Mouse (Mus musculus): ENCODE results near the gene Pkib. TPM values are rescaled to one million over a fixed set of nuclear protein-coding genes. Genes with fewer than 3 reads are reported as not detected.

Gene Pkib
- polyA plus RNA-seq, 1 experiment from 2014 or later: 2.2 TPM

DNA sequence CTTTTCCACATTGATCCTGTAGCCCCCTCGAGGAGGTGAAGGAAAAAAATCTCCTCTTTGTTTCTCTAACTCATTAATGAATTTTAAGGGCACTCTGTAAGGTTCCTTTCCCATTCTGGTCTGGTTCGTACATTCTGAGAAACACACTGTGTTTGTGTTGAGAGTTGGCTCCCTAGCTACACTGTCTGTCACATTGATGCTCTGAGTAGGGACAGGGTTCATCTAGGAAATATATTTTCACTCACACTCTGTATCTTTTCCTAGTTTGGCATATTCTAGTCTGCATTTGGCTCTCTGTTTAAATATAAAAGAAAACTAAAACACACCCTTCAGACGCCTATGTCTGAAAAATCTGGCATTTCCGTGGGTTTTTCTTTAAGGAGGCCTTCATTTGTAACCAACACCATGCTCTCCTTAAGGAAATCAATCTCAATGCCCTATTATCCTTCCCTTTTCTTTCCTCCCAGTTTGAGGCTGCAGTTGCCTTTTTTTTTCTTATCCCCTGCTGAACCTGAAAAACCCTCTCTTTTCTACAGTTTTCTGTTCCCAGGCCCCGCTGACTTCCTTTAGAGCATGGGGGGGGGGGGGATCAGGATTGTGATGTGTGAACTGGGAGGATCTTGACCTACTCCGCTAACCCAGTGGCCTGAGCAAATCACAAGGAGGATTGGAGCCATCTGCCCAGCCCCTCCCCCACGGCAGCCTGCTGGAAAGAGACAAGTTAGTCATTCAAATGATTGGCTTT, 152.5 kb downstream of the Pkib start:
- no peaks in the 10 kb centered on the region for H3K27me3 ChIP-seq (replicated peaks; ENCODE audit: control insufficient read depth, insufficient read depth, low read length)

GRCm38 (mm10) chr10:57784876-57785150, 153.0 kb downstream of the Pkib start, which contains the start of gene Fabp7:
Gene Fabp7, plus strand, starts transcription at chr10:57784881.
- peak within 1 kb of the TSS; percentile 41 for H3K4me3 ChIP-seq (replicated peaks; ENCODE audit: low read length)
- ATAC-seq: no peak
- H3K27me3 ChIP-seq (replicated peaks; ENCODE audit: control insufficient read depth, insufficient read depth, low read length): no peaks in the 10 kb centered on the region
- peak within 1 kb of the TSS; percentile 51 for H3K4me2 ChIP-seq (ENCODE audit: low read length)
- no peaks in the 10 kb centered on the region for H3K36me3 ChIP-seq (ENCODE audit: control insufficient read depth, insufficient read depth)
- H3K27ac ChIP-seq (ENCODE audit: low read length): peak within 1 kb of the TSS; percentile 92
- 1% methylated on average over 7 of the region's 7 CpGs for WGBS
- H3K4me1 ChIP-seq (replicated peaks; ENCODE audit: control insufficient read depth, insufficient read depth, low read length): peaks cover 27% of the 10 kb centered on the region
- no peaks in the 10 kb centered on the region for H3K9me3 ChIP-seq (ENCODE audit: control insufficient read depth, low read length)
- peak within 1 kb of the TSS; percentile 48 for H3K9ac ChIP-seq (replicated peaks; ENCODE audit: low read depth, low read length)

More for the DNA sequence above, 152.5 kb downstream of the Pkib start:
- Histone ChIP-seq H3K4me2 (ENCODE audit: low read length) (peak overlapping the region; percentile 51), H3K9ac (replicated peaks; ENCODE audit: low read depth, low read length) (peak overlapping the region; percentile 31), H3K27ac (ENCODE audit: low read length) (peak overlapping the region; percentile 92), H3K4me1 (replicated peaks; ENCODE audit: control insufficient read depth, insufficient read depth, low read length) (peaks cover 27% of the 10 kb centered on the region), H3K9me3 (ENCODE audit: control insufficient read depth, low read length) (no peaks in the 10 kb centered on the region), H3K36me3 (ENCODE audit: control insufficient read depth, insufficient read depth) (no peaks in the 10 kb centered on the region), H3K4me3 (replicated peaks; ENCODE audit: low read length) (peak overlapping the region; percentile 41)
- ATAC-seq: peak; percentile 84
- WGBS: under 1% methylated on average over 7 of the region's 7 CpGs

DNA sequence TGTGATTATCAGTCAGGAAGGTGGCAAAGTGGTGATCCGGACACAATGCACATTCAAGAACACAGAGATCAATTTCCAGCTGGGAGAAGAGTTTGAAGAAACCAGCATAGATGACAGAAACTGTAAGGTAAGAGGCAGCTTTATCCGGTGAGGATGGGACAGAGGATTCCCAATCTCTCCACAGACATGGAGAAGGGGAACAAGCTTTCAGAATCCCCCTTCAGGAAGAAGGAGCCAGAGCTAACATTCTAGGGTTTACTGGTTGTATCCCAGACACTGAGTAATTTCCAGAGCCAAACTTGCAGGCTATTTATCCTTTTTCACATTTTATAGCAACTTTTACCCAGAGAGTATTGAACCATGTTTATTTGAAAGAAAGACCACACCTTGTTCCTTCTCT, 153.8 kb downstream of the Pkib start:
- whole genome bisulfite sequencing: 9% methylated on average over 2 of the region's 2 CpGs

More for the DNA sequence above, 153.8 kb downstream of the Pkib start:
- ATAC-seq: no peak
- Histone ChIP-seq H3K9me3 (ENCODE audit: control insufficient read depth, low read length) (no peaks in the 10 kb centered on the region), H3K36me3 (ENCODE audit: control insufficient read depth, insufficient read depth) (no peaks in the 10 kb centered on the region), H3K9ac (replicated peaks; ENCODE audit: low read depth, low read length) (peak overlapping the region; percentile 31), H3K27me3 (replicated peaks; ENCODE audit: control insufficient read depth, insufficient read depth, low read length) (no peaks in the 10 kb centered on the region), H3K4me1 (replicated peaks; ENCODE audit: control insufficient read depth, insufficient read depth, low read length) (peaks cover 27% of the 10 kb centered on the region), H3K4me2 (ENCODE audit: low read length) (peak overlapping the region; percentile 51), H3K27ac (ENCODE audit: low read length) (peak overlapping the region; percentile 92), H3K4me3 (replicated peaks; ENCODE audit: low read length) (peak overlapping the region; percentile 41)

Other genes with a start within 250 kb of the Pkib start
- gene Hsf2, start 145.6 kb upstream of the Pkib start, polyA plus RNA-seq (2015; fragmentation: Nextera tagmentation; extraction: Ambion mirVana): 67.1 and 70.5 TPM in 2 replicates
- 421 and 448 TPM in 2 replicates for gene Serinc1, start 99.5 kb upstream of the Pkib start, polyA plus RNA-seq (2015; fragmentation: Nextera tagmentation; extraction: Ambion mirVana)
- 1,407 and 1,717 TPM in 2 replicates for gene Fabp7, start 152.9 kb downstream of the Pkib start, polyA plus RNA-seq (2015; fragmentation: Nextera tagmentation; extraction: Ambion mirVana)
- gene Smpdl3a, start 162.4 kb downstream of the Pkib start, polyA plus RNA-seq (2015; fragmentation: Nextera tagmentation; extraction: Ambion mirVana): 17.3 and 19.5 TPM in 2 replicates